Mouse (Mus musculus) adrenal gland, postnatal 36 days (tissue): Measurements from ENCODE around the gene B3gnt3. TPM values are rescaled to one million over a fixed set of nuclear protein-coding genes. Genes with fewer than 3 reads are reported as not detected.

Experiments
- DNase-seq, 2 experiments: peaks; one replicate each; pipeline ENCODE4 v3.0.0; 2021; ENCODE audit warnings: mixed read lengths in 1 of 2
- total RNA-seq, 2 experiments: library from RNA; stranded (reverse); gene quantifications; 2 replicates each; pipeline ENCODE4 v1.2.3; 2021

The B3gnt3 gene
- total RNA-seq, 2 experiments from 2014 or later = 4.0 to 4.5 TPM

DNA sequence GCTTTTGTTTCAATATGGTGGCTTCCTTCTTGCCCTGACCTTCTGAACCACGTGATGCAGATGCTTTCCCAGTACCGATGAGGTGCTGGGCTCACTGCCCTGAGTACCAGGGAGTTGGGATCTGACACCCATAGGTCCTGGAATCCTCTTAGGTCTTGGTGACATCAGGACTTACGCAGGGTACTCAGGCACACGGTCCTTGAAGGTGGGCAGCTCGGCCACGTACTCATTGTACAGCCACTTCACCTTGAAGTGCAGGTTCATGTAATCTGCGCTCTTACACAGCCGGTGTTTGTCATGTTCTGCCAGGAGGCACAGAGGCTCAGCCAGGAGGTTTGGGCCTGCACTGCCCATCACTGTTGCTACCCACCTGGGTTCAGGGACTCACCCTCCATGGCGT, 56.1 kb downstream of the B3gnt3 start:
- DNase-seq = no peak

Other genes with a start within 250 kb of the B3gnt3 start
- 10 to 100 TPM; 56.6 to 81.2 TPM for gene Abhd8, start 238.1 kb downstream of the B3gnt3 start, total RNA-seq
- 100 to 1,000 TPM in 1 of 2 experiments, 10 to 100 TPM in 1; 91.9 to 111 TPM for gene Mrpl34, start 236.8 kb downstream of the B3gnt3 start, total RNA-seq
- gene Dda1, start 232.6 kb downstream of the B3gnt3 start, total RNA-seq = 10 to 100 TPM; 57.7 to 62.3 TPM
- 10 to 100 TPM; 14.0 to 15.1 TPM for gene Ano8, start 215.8 kb downstream of the B3gnt3 start, total RNA-seq
- 10 to 100 TPM; 22.5 to 23.1 TPM for gene Gtpbp3, start 213.7 kb downstream of the B3gnt3 start, total RNA-seq
- 100 to 1,000 TPM; 200 to 203 TPM for gene Plvap, start 190.0 kb downstream of the B3gnt3 start, total RNA-seq
- gene Ccdc194, start 176.1 kb downstream of the B3gnt3 start, total RNA-seq = not detected
- 10 to 100 TPM; 65.6 to 87.4 TPM for gene Bst2, start 164.3 kb downstream of the B3gnt3 start, total RNA-seq
- 10 to 100 TPM; 65.8 to 78.6 TPM for gene Mvb12a, start 158.9 kb downstream of the B3gnt3 start, total RNA-seq
- gene Tmem221, start 142.9 kb downstream of the B3gnt3 start, total RNA-seq = 1 to 10 TPM; 3.5 to 7.7 TPM
- gene Nxnl1, start 135.2 kb downstream of the B3gnt3 start, total RNA-seq = 1 to 10 TPM in 1 of 2 experiments, under 1 TPM in 1; 0.73 to 1.7 TPM
- gene Slc27a1, start 132.9 kb downstream of the B3gnt3 start, total RNA-seq = 100 to 1,000 TPM; 177 to 245 TPM
- 100 to 1,000 TPM; 137 to 165 TPM for gene Pgls, start 109.6 kb downstream of the B3gnt3 start, total RNA-seq
- gene Fam129c, start 104.1 kb downstream of the B3gnt3 start, total RNA-seq = 1 to 10 TPM; 1.8 to 3.7 TPM
- 10 to 100 TPM; 57.4 to 61.8 TPM for gene Colgalt1, start 90.8 kb downstream of the B3gnt3 start, total RNA-seq
- gene Unc13a, start 30.0 kb downstream of the B3gnt3 start, total RNA-seq = 1 to 10 TPM; 4.6 to 7.3 TPM
- gene Jak3, start 25.5 kb downstream of the B3gnt3 start, total RNA-seq = 10 to 100 TPM; 11.3 to 13.0 TPM
- gene Insl3, start 12.6 kb downstream of the B3gnt3 start, total RNA-seq = 1 to 10 TPM; 4.0 to 4.7 TPM
- gene Fcho1, start 23.9 kb upstream of the B3gnt3 start, total RNA-seq = 1 to 10 TPM in 1 of 2 experiments, under 1 TPM in 1; 0.50 to 3.2 TPM
- gene Zfp709, start 180.2 kb upstream of the B3gnt3 start, total RNA-seq = 1 to 10 TPM; 4.8 to 6.9 TPM
- 1 to 10 TPM; 5.7 to 6.5 TPM for gene Zfp882, start 206.8 kb upstream of the B3gnt3 start, total RNA-seq
- gene Zfp617, start 206.8 kb upstream of the B3gnt3 start, total RNA-seq = 10 to 100 TPM; 31.8 to 35.7 TPM
- gene Zfp961, start 249.2 kb upstream of the B3gnt3 start, total RNA-seq = 10 to 100 TPM; 16.0 to 23.1 TPM